Mouse (Mus musculus): Measurements from ENCODE around the gene Hist1h2ag.
"Not testable (repeated sequence)": the region's sequence is repeated elsewhere in the genome, so short reads cannot be mapped to it uniquely, and the experiment has no call there.

Gene Hist1h2ag

DNA sequence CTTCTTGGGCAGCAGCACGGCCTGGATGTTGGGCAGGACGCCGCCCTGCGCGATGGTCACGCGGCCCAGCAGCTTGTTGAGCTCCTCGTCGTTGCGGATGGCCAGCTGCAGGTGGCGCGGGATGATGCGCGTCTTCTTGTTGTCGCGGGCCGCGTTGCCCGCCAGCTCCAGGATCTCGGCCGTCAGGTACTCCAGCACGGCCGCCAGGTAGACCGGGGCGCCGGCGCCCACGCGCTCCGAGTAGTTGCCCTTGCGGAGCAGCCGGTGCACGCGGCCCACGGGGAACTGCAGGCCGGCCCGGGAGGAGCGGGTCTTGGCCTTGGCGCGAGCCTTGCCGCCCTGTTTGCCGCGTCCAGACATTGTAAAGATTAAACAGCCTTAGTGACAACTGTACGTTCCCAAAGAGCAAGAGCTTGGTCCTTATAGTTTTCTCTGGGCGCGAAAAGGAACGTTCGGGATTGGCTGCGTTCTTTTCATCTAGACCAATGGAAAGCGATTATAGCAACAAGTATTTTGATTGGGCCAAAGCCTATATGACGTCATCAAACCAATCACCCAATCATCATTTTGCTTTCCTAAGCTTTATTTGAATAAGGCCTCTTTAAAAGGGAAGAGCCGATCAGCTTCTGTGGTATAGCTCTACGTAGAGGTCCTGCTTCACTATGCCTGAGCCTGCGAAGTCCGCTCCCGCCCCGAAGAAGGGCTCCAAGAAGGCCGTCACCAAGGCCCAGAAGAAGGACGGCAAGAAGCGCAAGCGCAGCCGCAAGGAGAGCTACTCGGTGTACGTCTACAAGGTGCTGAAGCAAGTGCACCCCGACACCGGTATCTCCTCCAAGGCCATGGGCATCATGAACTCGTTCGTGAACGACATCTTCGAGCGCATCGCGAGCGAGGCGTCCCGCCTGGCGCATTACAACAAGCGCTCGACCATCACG, at the start of gene Hist1h2ag, which contains the start of gene Hist1h2bj:
Gene Hist1h2ag (minus strand): TSS at position 377 of the 935 bp plus-strand sequence.
Gene Hist1h2bj (plus strand): TSS at position 647 of the 935 bp plus-strand sequence.
- DNase-seq (ENCODE audit: low spot score in 2 of 2), result peak; percentile 68 to 84

DNA sequence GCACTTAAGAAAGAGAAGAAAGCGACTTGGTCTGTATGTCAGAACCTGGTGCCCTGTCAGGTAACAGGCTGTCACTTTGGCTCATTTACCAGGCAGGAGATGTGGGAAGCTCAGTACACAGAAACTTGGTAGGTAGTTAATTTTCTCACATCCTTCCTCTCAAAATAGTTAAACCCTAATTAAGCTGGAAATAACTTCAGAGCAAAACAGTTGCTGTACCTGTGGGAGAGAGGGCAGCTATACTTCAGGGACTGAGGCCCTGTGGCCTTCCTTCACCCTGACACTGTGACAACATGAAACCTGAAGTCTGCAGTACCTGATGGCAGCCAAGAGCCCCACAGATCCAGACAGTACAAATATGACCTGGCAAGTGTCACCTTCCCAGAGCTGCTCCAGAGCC, 41.4 kb upstream of the Hist1h2ag start, which contains the start of gene Vmn1r188:
Gene Vmn1r188 (plus strand): TSS at position 301 of the 400 bp plus-strand sequence.
- not testable (repeated sequence) for DNase-seq (ENCODE audit: low spot score in 2 of 2)

DNA sequence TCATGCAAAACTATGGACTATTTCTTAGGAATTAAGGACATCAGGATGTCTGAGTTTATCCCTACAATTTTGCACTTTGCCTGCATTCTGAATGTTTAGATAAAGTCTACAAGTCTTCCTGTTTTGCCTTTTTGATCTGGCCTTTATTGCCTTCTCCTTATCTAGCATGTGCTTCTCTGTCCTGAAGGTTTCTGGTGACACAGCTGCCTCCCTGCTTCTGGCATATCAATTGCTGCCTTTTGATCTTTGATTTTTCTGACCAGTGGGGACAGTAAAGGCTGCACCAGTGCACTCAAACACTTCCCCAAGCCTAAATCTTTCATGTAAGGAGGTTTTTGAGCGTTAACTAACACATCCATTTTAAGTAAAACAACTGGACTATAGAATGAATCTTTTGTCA, 20.7 kb upstream of the Hist1h2ag start:
- DNase-seq (ENCODE audit: low spot score in 2 of 2), result no peak

DNA sequence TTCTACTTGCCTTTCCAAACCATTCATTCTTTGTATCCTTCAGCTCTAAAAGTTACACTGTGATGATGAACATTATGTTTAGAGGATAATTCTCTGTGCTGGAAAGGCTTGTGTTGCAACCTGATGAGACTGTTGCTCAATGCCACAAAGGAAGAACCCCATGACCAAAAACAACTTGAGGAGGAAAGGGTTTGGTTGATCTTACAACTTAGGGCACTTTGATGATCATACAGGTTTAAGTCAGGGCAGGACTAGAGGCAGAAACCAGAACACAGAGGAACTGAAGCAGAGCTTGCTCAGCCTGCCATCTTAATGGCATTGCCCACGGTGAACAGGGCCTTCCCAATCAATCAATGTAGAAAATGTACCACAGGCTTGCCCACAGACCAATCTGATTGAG, 18.7 kb upstream of the Hist1h2ag start:
- DNase-seq (ENCODE audit: low spot score in 2 of 2), result no peak

DNA sequence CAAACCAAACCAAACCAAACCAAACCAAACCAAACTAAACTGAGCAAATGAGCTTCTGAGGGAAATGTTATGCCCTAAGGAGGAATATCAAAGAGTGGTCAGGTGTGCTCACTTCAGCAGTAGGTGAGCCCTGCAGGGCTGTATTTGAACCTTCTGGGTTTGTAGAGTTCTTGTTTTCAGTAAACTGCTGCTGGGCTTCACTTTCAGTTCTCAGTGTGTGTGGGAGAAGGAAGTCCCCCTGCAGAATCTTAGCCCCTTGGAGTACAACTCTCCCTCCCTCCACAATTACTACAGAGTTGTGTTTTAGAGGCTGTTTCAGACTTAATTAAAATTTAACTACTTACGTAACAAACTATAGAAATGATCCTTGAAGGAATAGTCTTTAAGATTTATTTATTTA, 11.0 kb upstream of the Hist1h2ag start:
- no peak for DNase-seq (ENCODE audit: low spot score in 2 of 2)

DNA sequence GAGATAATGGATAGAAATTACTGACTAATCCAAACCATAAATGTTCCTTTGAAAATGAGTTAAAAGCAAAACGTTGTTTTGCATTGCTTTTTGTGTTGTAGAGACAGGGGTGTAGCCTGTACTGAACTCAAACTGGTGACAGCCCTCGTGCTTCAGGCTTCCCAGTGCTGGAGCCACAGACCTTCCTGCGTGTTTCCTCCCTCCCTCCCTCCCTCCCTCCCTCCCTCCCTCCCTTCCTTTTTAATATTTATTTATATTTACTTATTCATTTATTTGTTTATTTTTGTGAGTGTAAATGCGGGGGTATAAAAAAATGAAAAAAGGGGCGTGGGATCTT, 8.7 kb upstream of the Hist1h2ag start:
- no peak for DNase-seq (ENCODE audit: low spot score in 2 of 2)

DNA sequence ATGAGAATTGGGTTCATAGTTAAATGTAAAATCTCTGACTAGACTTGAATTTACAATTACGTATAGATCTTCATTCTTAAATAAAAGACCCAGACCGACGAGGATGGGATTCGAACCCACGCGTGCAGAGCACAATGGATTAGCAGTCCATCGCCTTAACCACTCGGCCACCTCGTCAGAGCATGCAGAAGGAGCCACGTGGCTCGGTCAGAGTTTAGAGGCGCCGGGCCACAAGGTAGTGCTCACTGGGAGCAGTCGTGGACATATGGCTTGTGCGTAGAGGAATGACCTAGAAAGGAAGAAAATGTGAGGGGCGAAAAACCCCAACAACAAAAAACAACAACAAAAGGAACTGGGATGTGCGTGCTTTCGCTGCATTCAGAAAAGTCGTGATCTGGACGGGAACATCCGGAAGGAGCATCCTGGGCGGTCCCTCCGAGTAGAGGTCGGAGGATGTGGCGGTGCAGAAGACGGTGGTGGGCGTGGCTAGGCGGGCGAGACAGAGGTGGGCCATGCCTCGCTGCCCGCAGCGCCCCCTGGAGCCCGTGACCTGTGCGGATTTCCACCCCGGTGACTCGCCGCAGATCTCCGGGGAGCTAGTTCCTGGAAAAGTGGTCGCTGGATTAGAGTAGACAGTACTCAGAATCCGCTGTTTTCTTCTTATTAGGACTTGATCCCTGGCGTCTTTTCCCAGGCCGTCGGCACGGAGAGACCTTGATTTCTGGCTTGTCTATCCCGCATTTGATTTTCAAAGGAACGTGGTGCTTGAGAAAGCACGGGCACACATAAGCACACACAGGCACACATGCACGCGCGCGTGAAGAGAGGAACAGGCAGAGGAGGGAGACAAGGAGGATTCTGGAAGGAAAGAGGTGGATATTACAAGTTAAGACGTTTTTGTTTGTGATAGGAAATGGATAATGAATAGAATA, 8.1 kb upstream of the Hist1h2ag start:
- DNase-seq (ENCODE audit: low spot score in 2 of 2), result peak; percentile 89 to 90

DNA sequence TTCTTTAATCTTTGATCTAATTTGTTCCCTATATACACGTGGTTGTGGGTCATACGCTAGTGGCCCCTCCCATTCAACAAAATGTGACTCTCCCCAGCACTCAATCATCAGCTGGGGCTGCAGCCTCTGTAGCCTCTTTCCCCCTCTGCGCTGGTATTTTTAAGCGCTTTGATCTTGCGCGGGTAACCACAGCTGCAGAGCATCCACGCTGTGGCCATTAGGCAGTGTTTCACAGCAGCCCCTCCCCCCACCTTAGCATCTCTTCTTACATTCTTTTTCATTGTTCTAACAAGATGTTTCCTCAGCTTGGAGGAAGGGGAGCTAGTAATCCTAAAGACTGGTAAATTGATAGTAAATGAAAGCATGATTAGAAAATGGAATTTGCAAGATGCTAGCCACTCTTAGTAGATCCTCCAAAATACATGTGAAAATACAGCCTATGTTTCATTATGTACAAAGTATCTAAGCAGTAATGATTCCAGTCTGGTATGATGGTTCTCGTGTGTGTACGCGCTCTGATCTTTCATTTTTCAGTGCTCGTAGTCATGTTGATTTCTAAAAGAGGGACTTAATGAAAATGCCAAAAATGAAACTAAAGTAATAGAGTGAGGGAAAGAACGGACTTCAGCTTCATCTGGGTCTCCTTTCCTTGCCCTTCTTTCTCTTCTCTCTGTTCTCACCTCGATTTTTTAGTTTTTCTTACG, 7.1 kb upstream of the Hist1h2ag start:
- no peak for DNase-seq (ENCODE audit: low spot score in 2 of 2)

DNA sequence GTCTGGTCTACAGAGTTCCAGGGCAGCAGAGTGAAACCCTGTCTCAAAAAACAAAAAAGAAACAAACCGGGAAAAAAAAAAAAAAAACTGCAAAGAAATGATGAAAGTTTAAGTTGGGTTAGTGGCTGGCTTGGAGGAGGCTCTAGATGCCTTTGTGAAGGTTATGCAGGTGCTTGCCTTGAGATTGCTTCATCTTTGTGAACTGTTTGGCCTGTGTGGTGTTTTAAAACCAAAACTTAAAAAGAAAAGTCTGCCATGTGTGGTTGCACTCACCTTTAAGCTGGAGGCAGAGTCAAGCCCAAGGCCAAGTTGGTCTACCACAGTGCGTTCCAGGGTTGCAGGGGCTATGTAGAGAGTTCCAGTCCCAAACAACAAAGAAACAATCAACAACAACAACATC, 6.3 kb upstream of the Hist1h2ag start:
- DNase-seq (ENCODE audit: low spot score in 2 of 2), result no peak

DNA sequence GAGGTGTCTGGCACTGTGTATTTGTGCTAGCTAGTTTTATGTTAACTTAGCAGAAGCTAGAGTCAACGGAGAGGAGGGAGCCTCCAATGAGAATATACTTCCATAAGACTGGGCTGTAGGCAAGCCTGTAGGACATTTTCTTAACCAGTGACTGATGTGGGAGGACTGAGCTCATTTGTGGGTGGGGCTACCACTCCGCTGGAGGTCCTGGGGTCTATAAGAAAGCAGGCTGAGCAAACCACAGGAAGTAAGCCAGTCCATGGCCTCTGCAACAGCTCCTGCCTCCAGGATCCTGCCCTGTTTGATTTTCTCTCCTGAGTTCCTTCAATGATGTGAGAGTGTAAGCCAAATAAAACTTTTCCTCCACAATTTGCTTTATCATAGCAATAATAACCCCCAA, 2.6 kb upstream of the Hist1h2ag start:
- DNase-seq (ENCODE audit: low spot score in 2 of 2), result no peak

DNA sequence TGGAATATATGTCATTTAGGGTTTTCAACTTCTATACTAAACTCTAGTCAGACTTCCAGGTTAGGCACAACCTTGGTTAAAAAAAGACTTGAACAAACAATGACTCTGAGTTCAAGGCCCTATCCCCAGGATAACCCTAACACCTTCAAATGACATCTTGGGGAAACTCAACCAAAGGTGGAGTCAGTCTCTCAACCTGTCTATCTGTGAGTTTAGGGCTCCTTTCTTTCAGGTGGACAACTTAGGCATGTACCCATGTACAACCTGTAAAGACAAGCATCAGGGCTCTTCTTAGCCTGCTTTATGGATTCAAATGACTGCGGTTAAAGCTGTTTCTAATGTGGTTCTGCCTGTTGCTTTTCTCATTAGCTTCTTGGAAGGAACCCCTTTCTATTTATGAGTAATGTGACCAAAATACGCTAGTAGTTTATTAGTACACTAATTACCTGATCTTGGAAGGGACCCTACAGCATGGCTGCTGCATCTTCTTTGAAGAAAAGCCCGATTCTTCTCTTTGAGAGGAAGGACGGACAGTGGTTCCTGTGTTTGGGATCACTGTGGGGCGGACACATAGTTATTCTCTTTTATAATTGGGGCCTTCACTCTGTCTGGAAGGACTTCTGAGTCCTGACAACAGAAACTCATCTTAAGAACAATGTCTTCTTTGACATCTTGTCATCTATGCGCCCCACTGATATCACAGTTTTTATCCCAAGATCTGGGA, 1.9 kb upstream of the Hist1h2ag start:
- no peak for DNase-seq (ENCODE audit: low spot score in 2 of 2)

DNA sequence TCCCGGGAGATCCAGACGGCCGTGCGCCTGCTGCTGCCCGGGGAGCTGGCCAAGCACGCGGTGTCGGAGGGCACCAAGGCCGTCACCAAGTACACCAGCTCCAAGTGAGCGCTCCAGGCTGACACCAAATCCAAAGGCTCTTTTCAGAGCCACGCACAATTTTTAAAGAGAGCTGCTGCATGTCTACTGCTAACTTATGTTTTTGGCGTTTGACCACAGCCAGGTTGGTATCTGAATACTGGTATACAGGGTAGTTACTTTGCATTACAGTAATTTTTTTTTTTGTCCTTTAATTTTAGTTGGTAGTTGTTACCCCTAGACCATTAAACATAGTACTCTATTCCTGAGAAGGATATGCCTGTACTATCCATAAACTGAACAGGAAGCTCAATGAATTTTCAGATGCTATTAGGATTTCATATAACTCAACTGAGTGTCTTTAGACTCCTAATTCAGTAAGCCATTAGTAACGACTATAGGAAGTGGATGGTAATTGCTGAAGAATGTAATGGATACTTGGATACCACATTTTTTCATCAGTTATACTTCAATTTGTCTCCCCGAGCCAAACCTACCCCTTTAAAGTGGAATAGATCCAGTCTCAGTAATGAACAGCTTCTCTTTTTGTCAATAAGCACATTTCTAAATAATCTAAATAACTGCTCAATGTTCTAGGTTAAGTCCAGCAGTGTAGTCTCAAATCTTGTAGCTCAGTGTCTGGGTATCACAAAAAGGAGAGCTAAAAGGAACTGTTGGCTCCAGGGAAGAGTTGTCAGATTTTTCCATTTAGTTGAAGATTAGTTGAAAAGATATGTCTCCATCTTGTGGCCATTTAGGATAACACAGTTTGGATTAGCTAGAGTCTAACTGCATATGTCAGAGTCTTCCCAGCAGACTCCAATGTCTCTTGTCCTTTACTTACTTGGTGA, 1.0 kb upstream of the Hist1h2ag start:
- DNase-seq (ENCODE audit: low spot score in 2 of 2), result no peak

DNA sequence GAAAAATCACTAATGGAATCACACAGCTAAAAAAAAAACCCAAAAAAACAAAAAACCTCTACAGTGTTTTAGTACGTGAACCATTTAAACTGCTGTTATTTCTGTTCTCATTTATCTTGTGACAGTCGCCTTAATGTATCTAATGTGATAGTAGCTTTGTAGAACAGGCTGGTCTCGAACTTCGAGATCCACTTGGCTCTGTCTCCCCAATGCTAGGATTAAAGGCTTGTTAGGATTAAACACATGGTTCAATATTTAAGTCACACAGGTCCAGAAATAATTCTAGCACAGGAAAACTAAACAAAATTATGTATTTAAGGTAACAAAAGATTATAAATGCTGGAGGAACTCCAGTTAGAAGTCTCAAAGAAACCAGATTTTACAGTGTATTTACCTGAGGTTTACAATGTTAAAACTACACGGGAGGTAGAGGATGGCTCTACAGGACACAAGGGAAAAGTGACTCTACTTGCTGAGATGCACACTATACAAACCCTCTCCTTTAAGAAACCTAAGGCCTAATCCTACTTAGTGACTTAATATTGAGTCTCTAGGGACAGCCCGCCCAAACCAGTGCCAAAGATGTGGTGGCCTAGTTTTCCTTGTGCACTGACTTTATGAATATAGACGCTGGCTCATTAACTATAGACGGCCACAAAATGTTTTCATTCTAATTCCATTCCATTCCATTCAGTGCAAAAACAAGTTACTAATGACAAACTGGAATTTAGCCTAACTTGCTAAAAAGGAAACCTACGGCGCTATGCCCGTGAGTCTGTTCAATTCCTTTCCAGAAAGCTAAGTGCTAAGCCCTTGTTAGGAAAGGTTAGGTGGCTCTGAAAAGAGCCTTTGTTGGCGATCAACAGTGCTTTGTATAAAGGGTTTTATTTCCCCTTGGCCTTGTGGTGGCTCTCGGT, 835 bp downstream of the Hist1h2ag start:
- DNase-seq (ENCODE audit: low spot score in 2 of 2), result no peak

DNA sequence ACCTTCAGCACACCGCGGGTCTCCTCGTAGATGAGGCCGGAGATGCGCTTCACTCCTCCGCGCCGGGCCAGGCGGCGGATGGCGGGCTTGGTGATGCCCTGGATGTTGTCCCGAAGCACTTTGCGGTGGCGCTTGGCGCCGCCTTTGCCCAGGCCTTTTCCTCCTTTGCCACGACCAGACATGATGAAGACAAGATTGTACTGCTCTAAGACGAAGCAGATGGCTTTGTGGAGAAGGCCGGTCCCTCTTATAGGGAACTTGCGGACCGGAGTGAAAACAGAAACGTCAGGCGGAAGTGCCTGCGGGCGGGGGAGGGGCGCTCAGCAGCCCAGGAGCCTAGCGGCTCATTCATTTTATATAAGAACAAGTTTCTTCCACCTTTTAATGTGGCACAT, 1.6 kb downstream of the Hist1h2ag start, which contains the start of gene Hist1h4i:
Gene Hist1h4i (minus strand): TSS at position 221 of the 395 bp plus-strand sequence.
- DNase-seq (ENCODE audit: low spot score in 2 of 2), result peak; percentile 99

DNA sequence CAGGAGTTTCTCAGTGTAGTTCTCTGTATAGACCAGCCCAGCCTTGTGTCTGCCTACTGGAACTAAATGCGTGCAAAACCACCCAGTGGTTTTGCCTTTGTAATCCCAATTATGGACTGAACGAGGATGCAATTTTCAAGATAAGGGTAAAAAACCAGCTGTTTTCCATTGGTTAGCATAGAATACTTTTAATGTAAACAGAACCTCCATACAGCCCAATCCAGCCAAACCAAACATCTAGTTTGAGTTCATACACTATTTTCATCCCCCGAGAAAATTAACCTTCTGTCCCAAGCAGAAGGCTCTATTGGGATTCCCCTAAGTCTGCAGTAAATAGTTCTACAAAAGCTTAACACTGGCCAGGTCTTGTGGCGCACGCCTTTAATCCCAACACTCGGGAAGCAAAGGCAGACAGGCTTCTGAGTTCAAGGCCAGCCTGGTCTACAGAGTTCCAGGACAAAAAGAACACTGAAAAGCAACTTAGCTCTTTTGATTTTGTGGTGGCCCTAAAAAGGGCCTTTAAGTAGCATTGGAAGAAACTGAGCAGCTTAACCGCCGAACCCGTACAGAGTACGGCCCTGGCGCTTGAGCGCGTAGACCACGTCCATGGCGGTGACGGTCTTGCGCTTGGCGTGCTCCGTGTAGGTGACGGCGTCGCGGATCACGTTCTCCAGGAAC, 2.1 kb downstream of the Hist1h2ag start:
- DNase-seq (ENCODE audit: low spot score in 2 of 2), result no peak

DNA sequence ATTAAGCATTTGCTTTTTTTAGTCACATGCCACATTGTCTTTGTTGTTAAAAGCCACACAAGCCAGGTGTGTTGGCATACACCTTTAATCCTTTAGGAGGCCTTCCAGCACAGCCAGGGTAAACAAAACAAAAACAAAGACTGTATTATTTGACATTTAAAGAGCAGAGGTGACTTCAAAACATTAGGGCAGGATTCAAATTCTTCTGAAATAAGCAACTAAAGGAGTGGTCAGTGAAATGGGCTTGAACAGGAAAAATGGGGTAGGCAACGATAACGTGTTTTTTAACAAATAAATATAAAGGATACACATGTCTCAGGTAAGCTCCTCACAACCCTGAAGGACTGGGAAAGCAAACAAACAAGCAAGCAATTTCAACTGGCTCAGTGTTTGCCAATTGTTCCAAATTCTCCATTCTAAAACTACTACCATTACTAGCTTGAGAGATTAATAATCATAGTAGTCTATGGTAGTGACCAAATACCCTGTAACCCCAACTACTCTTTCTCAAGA, 2.7 kb downstream of the Hist1h2ag start:
- no peak for DNase-seq (ENCODE audit: low spot score in 2 of 2)

DNA sequence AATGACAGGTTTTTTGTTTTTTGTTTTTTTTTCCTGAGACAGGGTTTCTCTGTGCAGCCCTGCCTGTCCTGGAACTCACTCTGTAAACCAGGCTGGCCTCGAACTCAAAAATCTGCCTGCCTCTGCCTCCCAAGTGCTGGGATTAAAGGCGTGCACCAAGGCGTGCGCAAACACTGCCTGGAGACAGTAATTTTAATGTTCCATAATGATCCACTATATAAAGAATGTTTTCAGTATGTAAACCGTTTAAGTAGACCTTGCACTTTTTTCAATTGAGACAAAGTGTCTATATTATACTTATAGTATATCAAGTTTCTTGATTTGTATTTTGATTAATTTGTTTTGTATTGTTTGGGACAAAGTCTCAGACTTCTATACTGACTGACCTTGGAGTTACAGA, 3.4 kb downstream of the Hist1h2ag start:
- DNase-seq (ENCODE audit: low spot score in 2 of 2), result no peak

DNA sequence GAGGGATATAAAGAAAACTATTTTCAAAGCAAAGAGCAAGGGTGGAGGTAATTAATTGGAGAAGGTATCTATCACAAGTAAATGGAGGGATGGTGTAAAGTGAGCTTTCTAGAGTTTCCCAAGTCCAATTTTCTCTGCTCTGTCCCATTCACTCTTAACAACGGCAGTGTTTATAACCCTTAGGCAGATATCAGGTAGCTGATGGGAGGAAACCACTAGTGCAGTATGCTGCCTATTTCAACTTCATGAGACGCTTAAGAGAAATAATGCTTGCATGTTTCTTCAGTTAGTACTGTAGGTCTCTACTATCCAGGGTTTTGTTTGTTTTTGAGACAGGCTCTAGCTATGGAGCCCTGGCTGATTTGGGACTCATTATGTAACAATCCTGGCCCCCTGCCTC, 5.3 kb downstream of the Hist1h2ag start:
- DNase-seq (ENCODE audit: low spot score in 2 of 2), result no peak

All from frontal cortex, postnatal 25 days (tissue).